Mouse (Mus musculus) CH12.LX (cell line): ENCODE data around the gene Fads3.

Experiments used
- CTCF ChIP-seq, 2 experiments: IDR thresholded peaks in 1 of 2; conservative IDR thresholded peaks in 1 of 2; 2 replicates each; pipeline ENCODE4 v1.5.1; 2011 to 2012; ENCODE audit warnings: low read depth in 2 of 2, low read length in 2 of 2, improper control_type of control experiment in 1 of 2, inconsistent platforms in 1 of 2, mild to moderate bottlenecking in 1 of 2, moderate library complexity in 1 of 2
- HCFC1 ChIP-seq: IDR thresholded peaks from 2 replicates; pipeline ENCODE4 v1.6.1; 2012; ENCODE audit warnings: low read depth, mild to moderate bottlenecking, inconsistent platforms, low read length, improper control_type of control experiment
- JUN ChIP-seq: IDR thresholded peaks from 2 replicates; pipeline ENCODE4 v1.6.1; 2011; ENCODE audit warnings: low read depth, mild to moderate bottlenecking, low read length, improper control_type of control experiment, moderate library complexity; ENCODE audit not compliant: insufficient read depth
- KAT2A ChIP-seq: IDR thresholded peaks from 2 replicates; pipeline ENCODE4 v1.6.1; 2012; ENCODE audit warnings: low read length, improper control_type of control experiment, inconsistent platforms; ENCODE audit not compliant: insufficient replicate concordance
- MAX ChIP-seq: IDR thresholded peaks from 2 replicates; pipeline ENCODE4 v1.6.1; 2011; ENCODE audit warnings: low read length, improper control_type of control experiment
- NELFE ChIP-seq: IDR thresholded peaks from 2 replicates; pipeline ENCODE4 v1.6.1; 2011; ENCODE audit warnings: low read depth, low read length, improper control_type of control experiment
- PAX5 ChIP-seq: IDR thresholded peaks from 2 replicates; pipeline ENCODE4 v1.6.1; 2012; ENCODE audit warnings: low read length, inconsistent platforms, mixed read lengths
- POLR2A ChIP-seq: IDR thresholded peaks from 2 replicates; pipeline ENCODE4 v1.6.1; 2011; ENCODE audit warnings: low read depth, mild to moderate bottlenecking, improper control_type of control experiment, low read length
- RAD21 ChIP-seq: IDR thresholded peaks from 2 replicates; pipeline ENCODE4 v1.6.1; 2011; ENCODE audit warnings: low read depth, mild to moderate bottlenecking, low read length, improper control_type of control experiment, moderate library complexity
- TBP ChIP-seq: conservative IDR thresholded peaks from 2 replicates; pipeline ENCODE4 v1.6.1; 2011; ENCODE audit warnings: low read depth, low read length, improper control_type of control experiment
- USF1 ChIP-seq: IDR thresholded peaks from 2 replicates; pipeline ENCODE4 v1.6.1; 2014; ENCODE audit warnings: low read depth, mild to moderate bottlenecking, inconsistent platforms, low read length, improper control_type of control experiment
- USF2 ChIP-seq: conservative IDR thresholded peaks from 2 replicates; pipeline ENCODE4 v1.6.1; 2011; ENCODE audit warnings: low read depth, low read length, improper control_type of control experiment
- ZC3H11A ChIP-seq: IDR thresholded peaks from 2 replicates; pipeline ENCODE4 v1.6.1; 2012; ENCODE audit warnings: low read depth, mild to moderate bottlenecking, inconsistent platforms, low read length, improper control_type of control experiment

- TF ChIP-seq CTCF (conservative IDR thresholded peaks at IDR 0.05 in 1 of 2, IDR thresholded peaks at IDR 0.05 in 1 of 2; ENCODE audit: low read depth in 2 of 2, low read length in 2 of 2) (no peak), JUN (no peak), POLR2A (no peak), PAX5 (no peak), NELFE (no peak), USF1 (no peak), HCFC1 (no peak), ZC3H11A (no peak), RAD21 (no peak), KAT2A (no peak), TBP (no peak), MAX (no peak), USF2 (no peak)
Measured at GRCm38 (mm10) chr19:10023304-10023758, 18.0 kb upstream of the Fads3 start.
